Mouse (Mus musculus): ENCODE measurements at regions not wholly inside any gene's neighbourhood (a gene's known extent, or its start where the extent isn't known, plus 50 kb on each side); places are given as distances from the start of the nearest gene placed in this dataset.
"Not testable (repeated sequence)": the region's sequence is repeated elsewhere in the genome, so short reads cannot be mapped to it uniquely, and the experiment has no call there.

DNA sequence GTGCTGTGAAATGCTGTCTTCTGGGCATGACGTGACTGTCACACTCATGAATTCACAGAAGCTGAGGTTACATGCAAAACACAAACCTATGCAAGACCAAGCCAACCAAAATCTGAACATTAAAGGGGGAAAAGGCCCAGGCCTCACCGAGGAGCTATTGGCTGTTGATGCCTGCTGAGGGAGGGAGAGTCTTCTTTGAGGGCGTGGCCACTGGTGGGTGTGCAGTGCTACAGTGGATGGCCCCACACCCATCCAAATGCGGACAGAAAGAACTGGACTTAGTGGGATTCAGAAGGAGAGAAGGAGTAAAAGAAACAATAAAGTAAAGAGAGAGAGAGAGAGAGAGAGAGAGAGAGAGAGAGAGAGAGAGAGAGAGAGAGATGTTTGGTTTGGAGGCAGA lies 539.4 kb upstream of the Olfr1507 start:
- TF ChIP-seq CTCF (IDR thresholded peaks at IDR 0.05; ENCODE audit: insufficient read depth, low read length); POLR2A (IDR thresholded peaks at IDR 0.05; ENCODE audit: borderline replicate concordance, extremely low read depth, low read depth, low read length): not testable (repeated sequence)
